Mouse (Mus musculus): ENCODE data around the gene Antxr1. TPM values are rescaled to one million over a fixed set of nuclear protein-coding genes. Genes with fewer than 3 reads are reported as not detected.

Gene Antxr1
- polyA plus RNA-seq, 1 experiment from 2014 or later: 0.40 TPM

GRCm38 (mm10) chr6:87276941-87277340 lies 58.7 kb downstream of the Antxr1 start:
- no peak overlapping the region for H3K27ac ChIP-seq
- 83% methylated on average over 7 of the region's 7 CpGs for WGBS (ENCODE audit: missing documents)

GRCm38 (mm10) chr6:87274779-87275178 lies 60.8 kb downstream of the Antxr1 start:
- 100% methylated on average over 5 of the region's 5 CpGs for WGBS (ENCODE audit: missing documents)
- no peak overlapping the region for H3K4me3 ChIP-seq (ENCODE audit: inconsistent target)
- H3K36me3 ChIP-seq (ENCODE audit: inconsistent target): no peaks in the 10 kb centered on the region
- no peaks in the 10 kb centered on the region for H3K79me2 ChIP-seq (ENCODE audit: inconsistent target)
- no peak overlapping the region for H3K27ac ChIP-seq

More at GRCm38 (mm10) chr6:87276941-87277340, 58.7 kb downstream of the Antxr1 start:
- H3K36me3 ChIP-seq (ENCODE audit: inconsistent target): no peaks in the 10 kb centered on the region
- no peaks in the 10 kb centered on the region for H3K79me2 ChIP-seq (ENCODE audit: inconsistent target)
- no peak overlapping the region for H3K4me3 ChIP-seq (ENCODE audit: inconsistent target)

- no peaks in the 10 kb centered on the region for H3K79me2 ChIP-seq (ENCODE audit: inconsistent target)
- 51% methylated on average over 3 of the region's 3 CpGs for WGBS (ENCODE audit: missing documents)
- H3K36me3 ChIP-seq (ENCODE audit: inconsistent target): no peaks in the 10 kb centered on the region
- H3K27ac ChIP-seq: no peak overlapping the region
- no peak overlapping the region for H3K4me3 ChIP-seq (ENCODE audit: inconsistent target)
Observed at GRCm38 (mm10) chr6:87273791-87274190, 61.8 kb downstream of the Antxr1 start.

- Histone ChIP-seq H3K79me2 (ENCODE audit: inconsistent target) (no peaks in the 10 kb centered on the region), H3K36me3 (ENCODE audit: inconsistent target) (no peaks in the 10 kb centered on the region), H3K27ac (no peak overlapping the region), H3K4me3 (ENCODE audit: inconsistent target) (no peak overlapping the region)
- WGBS (ENCODE audit: missing documents): 81% methylated on average over 4 of the region's 4 CpGs
Observed at GRCm38 (mm10) chr6:87273141-87273540, 62.5 kb downstream of the Antxr1 start.

GRCm38 (mm10) chr6:87272202-87272601 lies 63.4 kb downstream of the Antxr1 start:
- 90% methylated on average over 2 of the region's 2 CpGs for WGBS (ENCODE audit: missing documents)
- no peaks in the 10 kb centered on the region for H3K36me3 ChIP-seq (ENCODE audit: inconsistent target)

GRCm38 (mm10) chr6:87270452-87270851 lies 65.2 kb downstream of the Antxr1 start:
- no peak overlapping the region for H3K4me3 ChIP-seq (ENCODE audit: inconsistent target)
- H3K27ac ChIP-seq: no peak overlapping the region
- H3K36me3 ChIP-seq (ENCODE audit: inconsistent target): no peaks in the 10 kb centered on the region
- H3K79me2 ChIP-seq (ENCODE audit: inconsistent target): no peaks in the 10 kb centered on the region
- 70% methylated on average over 7 of the region's 7 CpGs for WGBS (ENCODE audit: missing documents)

More at GRCm38 (mm10) chr6:87272202-87272601, 63.4 kb downstream of the Antxr1 start:
- Histone ChIP-seq H3K79me2 (ENCODE audit: inconsistent target) (no peaks in the 10 kb centered on the region), H3K4me3 (ENCODE audit: inconsistent target) (no peak overlapping the region), H3K27ac (no peak overlapping the region)

GRCm38 (mm10) chr6:87269950-87270349 lies 65.7 kb downstream of the Antxr1 start:
- WGBS (ENCODE audit: missing documents): 81% methylated on average over 7 of the region's 7 CpGs
- Histone ChIP-seq H3K4me3 (ENCODE audit: inconsistent target) (no peak overlapping the region), H3K79me2 (ENCODE audit: inconsistent target) (no peaks in the 10 kb centered on the region), H3K27ac (no peak overlapping the region), H3K36me3 (ENCODE audit: inconsistent target) (no peaks in the 10 kb centered on the region)

- Histone ChIP-seq H3K27ac (no peak overlapping the region), H3K36me3 (ENCODE audit: inconsistent target) (no peaks in the 10 kb centered on the region), H3K79me2 (ENCODE audit: inconsistent target) (no peaks in the 10 kb centered on the region), H3K4me3 (ENCODE audit: inconsistent target) (no peak overlapping the region)
- WGBS (ENCODE audit: missing documents): 89% methylated on average over 2 of the region's 2 CpGs
Observed at GRCm38 (mm10) chr6:87262666-87263065, 73.0 kb downstream of the Antxr1 start.

- H3K79me2 ChIP-seq (ENCODE audit: inconsistent target): no peaks in the 10 kb centered on the region
- H3K4me3 ChIP-seq (ENCODE audit: inconsistent target): no peak overlapping the region
- WGBS (ENCODE audit: missing documents): 66% methylated on average over 5 of the region's 5 CpGs
- no peaks in the 10 kb centered on the region for H3K36me3 ChIP-seq (ENCODE audit: inconsistent target)
- H3K27ac ChIP-seq: no peak overlapping the region
Observed at GRCm38 (mm10) chr6:87258976-87259375, 76.6 kb downstream of the Antxr1 start.

GRCm38 (mm10) chr6:87257981-87258775 lies 77.4 kb downstream of the Antxr1 start:
- Histone ChIP-seq H3K27ac (no peak overlapping the region), H3K36me3 (ENCODE audit: inconsistent target) (no peaks in the 10 kb centered on the region), H3K79me2 (ENCODE audit: inconsistent target) (no peaks in the 10 kb centered on the region), H3K4me3 (ENCODE audit: inconsistent target) (no peak overlapping the region)
- 75% methylated on average over 7 of the region's 7 CpGs for WGBS (ENCODE audit: missing documents)

- H3K36me3 ChIP-seq (ENCODE audit: inconsistent target): no peaks in the 10 kb centered on the region
- no peak overlapping the region for H3K27ac ChIP-seq
- H3K79me2 ChIP-seq (ENCODE audit: inconsistent target): no peaks in the 10 kb centered on the region
- H3K4me3 ChIP-seq (ENCODE audit: inconsistent target): no peak overlapping the region
- 90% methylated on average over 4 of the region's 4 CpGs for WGBS (ENCODE audit: missing documents)
Observed at GRCm38 (mm10) chr6:87257471-87257870, 78.2 kb downstream of the Antxr1 start.

GRCm38 (mm10) chr6:87255668-87256067 lies 80.0 kb downstream of the Antxr1 start:
- WGBS (ENCODE audit: missing documents): 7% methylated on average over 12 of the region's 12 CpGs
- Histone ChIP-seq H3K27ac (no peak overlapping the region), H3K36me3 (ENCODE audit: inconsistent target) (no peaks in the 10 kb centered on the region), H3K79me2 (ENCODE audit: inconsistent target) (no peaks in the 10 kb centered on the region), H3K4me3 (ENCODE audit: inconsistent target) (no peak overlapping the region)

- WGBS (ENCODE audit: missing documents): 78% methylated on average over 7 of the region's 7 CpGs
- Histone ChIP-seq H3K4me3 (ENCODE audit: inconsistent target) (no peak overlapping the region), H3K27ac (no peak overlapping the region), H3K36me3 (ENCODE audit: inconsistent target) (no peaks in the 10 kb centered on the region), H3K79me2 (ENCODE audit: inconsistent target) (no peaks in the 10 kb centered on the region)
Observed at GRCm38 (mm10) chr6:87254756-87255155, 80.9 kb downstream of the Antxr1 start.

- Histone ChIP-seq H3K36me3 (ENCODE audit: inconsistent target) (no peaks in the 10 kb centered on the region), H3K4me3 (ENCODE audit: inconsistent target) (no peak overlapping the region), H3K79me2 (ENCODE audit: inconsistent target) (no peaks in the 10 kb centered on the region), H3K27ac (no peak overlapping the region)
- 97% methylated on average over 5 of the region's 5 CpGs for WGBS (ENCODE audit: missing documents)
Observed at GRCm38 (mm10) chr6:87251716-87252115, 83.9 kb downstream of the Antxr1 start.

GRCm38 (mm10) chr6:87250701-87251100 lies 84.9 kb downstream of the Antxr1 start:
- Histone ChIP-seq H3K27ac (no peak overlapping the region), H3K79me2 (ENCODE audit: inconsistent target) (no peaks in the 10 kb centered on the region), H3K4me3 (ENCODE audit: inconsistent target) (no peak overlapping the region), H3K36me3 (ENCODE audit: inconsistent target) (no peaks in the 10 kb centered on the region)
- 88% methylated on average over 3 of the region's 3 CpGs for WGBS (ENCODE audit: missing documents)
